Mouse (Mus musculus): ENCODE measurements at regions not wholly inside any gene's neighbourhood (a gene's known extent, or its start where the extent isn't known, plus 50 kb on each side); places are given as distances from the start of the nearest gene placed in this dataset.

GRCm38 (mm10) chr7:136844282-136844681 is 50.1 kb upstream of the Mgmt start:
- Histone ChIP-seq H3K9ac (replicated peaks; ENCODE audit: low read length) (no peak overlapping the region), H3K4me3 (ENCODE audit: low read length) (no peak overlapping the region), H3K36me3 (ENCODE audit: insufficient read depth, low read length) (no peaks in the 10 kb centered on the region), H3K4me2 (ENCODE audit: low read depth, low read length) (no peak overlapping the region), H3K9me3 (ENCODE audit: low read length) (no peaks in the 10 kb centered on the region), H3K27ac (no peak overlapping the region), H3K4me1 (ENCODE audit: insufficient read depth, low read length) (no peaks in the 10 kb centered on the region; the same call in 1 of the 2 replicates), H3K27me3 (ENCODE audit: insufficient read depth, low read length) (no peaks in the 10 kb centered on the region; the same call in 1 of the 2 replicates)
- no peak for TF ChIP-seq CTCF (IDR thresholded peaks at IDR 0.05; ENCODE audit: low read depth)
- 31% methylated on average over 5 of the region's 5 CpGs for WGBS
- ATAC-seq, result no peak
- no peak for DNase-seq (ENCODE audit: low spot score)

Measured in hindbrain, postnatal 0 days (tissue).